Mouse (Mus musculus): ENCODE results near the gene Nxf7. TPM values are rescaled to one million over a fixed set of nuclear protein-coding genes. Genes with fewer than 3 reads are reported as not detected.
A peak's percentile ranks its signal among the peaks of the same experiment; 100 is the strongest.
"Not testable (repeated sequence)": the region's sequence is repeated elsewhere in the genome, so short reads cannot be mapped to it uniquely, and the experiment has no call there.

Nxf7 gene
- 4.3 and 5.0 TPM in 2 replicates for polyA plus RNA-seq (2012; rRNA removed)

DNA sequence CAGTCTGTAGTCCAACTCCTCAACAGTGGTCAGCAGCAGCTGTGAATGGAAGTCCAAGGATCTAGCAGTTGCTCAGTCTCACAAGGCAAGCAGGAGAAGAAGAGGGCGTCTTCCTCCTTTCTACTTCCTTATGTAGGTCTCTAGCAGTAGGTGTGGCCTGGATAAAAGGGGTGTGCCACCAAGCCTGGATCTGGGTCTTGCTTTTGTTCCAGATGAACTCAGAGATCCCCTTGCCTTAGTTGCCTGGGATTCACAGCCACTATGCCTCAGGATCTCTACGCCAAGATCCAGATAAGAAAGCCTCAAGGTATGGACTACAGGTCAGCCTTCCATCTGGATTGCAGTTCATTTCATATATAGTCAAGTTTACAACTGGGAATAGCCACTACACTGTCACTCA lies at the start of gene Nxf7:
Nxf7 (minus strand) TSS at position 101 of the 400 bp plus-strand sequence.
- DNase-seq (ENCODE audit: extremely low spot score in 1 of 2, low spot score in 1 of 2) = no peak

DNA sequence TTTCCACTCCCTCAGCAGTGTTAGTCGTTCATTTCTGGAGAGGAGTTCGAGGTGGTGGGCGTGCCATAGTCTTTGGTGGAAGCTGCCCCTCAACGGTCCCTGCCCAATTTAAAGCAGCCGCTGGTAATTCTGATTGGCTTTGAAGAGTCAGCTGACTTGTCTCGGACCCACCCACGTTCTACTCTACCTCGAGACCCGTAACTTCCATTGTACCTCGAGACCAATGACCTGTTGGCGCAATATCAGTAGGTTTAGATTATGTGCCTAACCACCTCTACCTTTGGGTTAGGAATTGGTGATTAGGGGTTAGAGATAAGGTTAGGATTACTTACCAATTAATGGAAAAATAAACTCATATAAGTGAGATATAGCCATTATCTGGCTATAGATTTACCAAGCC lies 29.0 kb upstream of the Nxf7 start, which contains the start of gene Prame:
Prame (minus strand) TSS at position 101 of the 400 bp plus-strand sequence.
- DNase-seq (ENCODE audit: extremely low spot score in 1 of 2, low spot score in 1 of 2) = no peak

- peak; percentile 51 to 70 for DNase-seq (ENCODE audit: extremely low spot score in 1 of 2, low spot score in 1 of 2)
Observed at GRCm38 (mm10) chrX:135601298-135602029, 2.9 kb upstream of the Nxf7 start.

GRCm38 (mm10) chrX:135598096-135598495 lies 481 bp downstream of the Nxf7 start:
- peak; percentile 42 to 70 for DNase-seq (ENCODE audit: extremely low spot score in 1 of 2, low spot score in 1 of 2)

- no peak for DNase-seq (ENCODE audit: extremely low spot score in 1 of 2, low spot score in 1 of 2)
Observed at GRCm38 (mm10) chrX:135576412-135576811, 22.2 kb downstream of the Nxf7 start.

DNA sequence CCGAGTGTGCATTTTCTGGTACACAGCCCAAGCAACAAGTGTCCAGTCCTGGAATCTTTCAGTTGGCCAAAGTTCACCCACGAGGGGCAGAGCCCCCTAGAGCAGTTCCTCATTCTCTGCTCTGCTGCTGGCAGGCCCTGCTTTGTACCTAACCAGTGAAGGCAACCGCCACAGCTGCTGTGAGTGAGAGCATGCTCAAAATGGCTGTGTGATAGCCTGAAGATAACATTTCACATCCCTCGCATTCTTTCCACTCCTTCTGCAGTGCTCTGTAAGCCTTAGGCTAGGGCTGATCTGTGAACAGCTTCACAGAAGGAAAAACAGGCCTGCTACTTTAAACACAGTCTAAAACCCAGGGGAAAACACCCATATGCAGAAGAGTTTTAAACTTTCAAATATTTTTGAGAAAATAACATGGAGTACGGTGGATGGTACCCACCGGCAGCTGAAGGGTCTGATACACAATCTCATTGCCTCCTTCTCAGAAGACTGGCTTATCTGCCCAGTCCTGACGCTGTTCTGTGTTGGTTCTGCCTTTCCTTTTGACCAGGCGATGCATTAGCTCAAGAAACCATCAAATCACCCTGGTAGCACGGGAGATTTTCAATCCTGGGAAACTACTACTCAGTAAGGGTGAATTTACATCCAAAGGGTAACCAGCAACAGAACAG lies 23.5 kb downstream of the Nxf7 start:
- not testable (repeated sequence) for DNase-seq (ENCODE audit: extremely low spot score in 1 of 2, low spot score in 1 of 2)

GRCm38 (mm10) chrX:135574261-135574957 lies 24.2 kb downstream of the Nxf7 start:
- DNase-seq (ENCODE audit: extremely low spot score in 1 of 2, low spot score in 1 of 2) = not testable (repeated sequence)

- peak; percentile 19 to 79 for DNase-seq (ENCODE audit: extremely low spot score in 1 of 2, low spot score in 1 of 2)
Observed at GRCm38 (mm10) chrX:135569467-135569866, 29.1 kb downstream of the Nxf7 start.

DNA sequence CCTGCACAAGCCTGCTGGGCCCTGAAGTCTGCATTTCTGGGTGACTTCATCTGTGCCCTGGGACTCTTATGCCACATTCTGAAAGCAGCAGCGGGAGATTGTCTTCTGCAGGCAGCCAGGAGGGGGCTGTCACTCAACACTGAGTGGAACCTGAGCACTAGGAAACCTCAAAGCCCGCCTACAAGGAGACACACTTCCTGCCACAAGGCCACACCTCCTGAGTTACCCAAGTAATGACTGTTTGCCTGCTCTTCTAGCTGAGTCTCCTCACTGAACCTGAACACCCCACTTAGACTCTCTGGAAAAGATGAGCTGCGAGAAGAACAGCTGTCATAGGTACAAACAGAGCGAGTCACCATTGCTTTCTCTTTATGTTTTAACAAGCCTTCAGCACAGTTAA lies 33.6 kb downstream of the Nxf7 start:
- DNase-seq (ENCODE audit: extremely low spot score in 1 of 2, low spot score in 1 of 2) = not testable (repeated sequence)

- DNase-seq (ENCODE audit: extremely low spot score in 1 of 2, low spot score in 1 of 2) = no peak
Observed at GRCm38 (mm10) chrX:135562841-135563240, 35.7 kb downstream of the Nxf7 start.

- DNase-seq (ENCODE audit: extremely low spot score in 1 of 2, low spot score in 1 of 2) = not testable (repeated sequence)
Observed at GRCm38 (mm10) chrX:135561693-135562092, 36.9 kb downstream of the Nxf7 start.

DNA sequence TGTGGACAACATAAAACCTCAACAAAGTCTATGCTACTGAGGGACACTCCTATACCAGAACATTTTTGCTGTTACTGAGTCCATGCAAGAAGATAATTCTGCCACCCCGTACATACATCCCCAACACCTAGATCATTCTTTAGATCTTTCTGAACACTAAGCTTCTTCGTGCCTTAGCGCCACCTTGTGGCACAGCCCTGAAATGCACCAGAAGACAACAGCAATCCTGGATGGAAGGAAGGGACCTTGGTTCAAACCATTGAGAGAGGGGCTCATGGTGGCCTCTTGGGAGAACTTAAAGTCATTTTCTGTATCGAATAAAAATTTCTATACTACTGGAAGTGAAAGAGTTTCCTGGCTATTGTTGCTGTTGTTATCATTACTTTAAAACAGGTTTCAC lies 37.6 kb downstream of the Nxf7 start:
- peak in 1 of 2 experiments; percentile 66 for DNase-seq (ENCODE audit: extremely low spot score in 1 of 2, low spot score in 1 of 2)

GRCm38 (mm10) chrX:135559665-135560064 lies 38.9 kb downstream of the Nxf7 start:
- DNase-seq (ENCODE audit: extremely low spot score in 1 of 2, low spot score in 1 of 2) = peak in 1 of 2 experiments; percentile 72

Other genes starting within 250 kb of the Nxf7 start
- 0.10 TPM in 1 of 2 replicates, not detected in the other for gene Gm5128, start 225.5 kb downstream of the Nxf7 start, polyA plus RNA-seq (2012; rRNA removed)
- 0.04 TPM in 1 of 2 replicates, not detected in the other for gene Gm7903, start 164.9 kb downstream of the Nxf7 start, polyA plus RNA-seq (2012; rRNA removed)
- not detected in 2 replicates for gene AV320801, start 104.2 kb downstream of the Nxf7 start, polyA plus RNA-seq (2012; rRNA removed)
- gene Prame, start 28.9 kb upstream of the Nxf7 start, polyA plus RNA-seq (2012; rRNA removed) = not detected in 2 replicates
- gene Tcp11x2, start 95.0 kb upstream of the Nxf7 start, polyA plus RNA-seq (2012; rRNA removed) = not detected in 2 replicates
- not detected in 2 replicates for gene Tmsb15a, start 126.5 kb upstream of the Nxf7 start, polyA plus RNA-seq (2012; rRNA removed)
- 15.8 and 20.2 TPM in 2 replicates for gene Armcx5, start 144.0 kb upstream of the Nxf7 start, polyA plus RNA-seq (2012; rRNA removed)
- 180 and 207 TPM in 2 replicates for gene Gprasp1, start 144.0 kb upstream of the Nxf7 start, polyA plus RNA-seq (2012; rRNA removed)
- gene Bhlhb9, start 198.8 kb upstream of the Nxf7 start, polyA plus RNA-seq (2012; rRNA removed) = 43.8 and 52.5 TPM in 2 replicates
- 87.4 and 110 TPM in 2 replicates for gene Gprasp2, start 240.3 kb upstream of the Nxf7 start, polyA plus RNA-seq (2012; rRNA removed)

Measured in frontal cortex, adult 2 months (tissue).